Mouse (Mus musculus): ENCODE data around the gene Tecpr2.

DNA sequence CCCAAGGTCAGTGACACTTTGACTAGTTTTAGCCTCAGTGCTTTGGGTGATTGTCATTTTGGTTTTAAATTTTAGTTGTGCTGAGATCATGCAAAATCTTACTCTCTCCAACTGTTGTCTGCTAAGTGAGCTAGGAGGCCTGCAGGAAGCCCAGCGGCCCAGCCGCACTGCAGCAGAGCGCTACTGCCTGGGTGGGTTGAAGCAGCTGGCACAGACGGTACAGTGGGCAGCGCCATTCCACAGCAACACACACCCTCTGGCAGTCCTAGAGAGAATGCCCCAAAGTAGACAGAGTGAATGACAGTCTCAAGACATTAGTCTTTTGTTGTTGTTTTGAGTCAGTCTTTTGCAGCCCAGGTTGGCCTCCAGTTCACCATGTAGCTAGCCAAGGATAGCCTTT lies 81.3 kb downstream of the Tecpr2 start:
- TF ChIP-seq CTCF (IDR thresholded peaks at IDR 0.05; ENCODE audit: insufficient read depth, low read length) (no peak), POLR2A (IDR thresholded peaks at IDR 0.05; ENCODE audit: borderline replicate concordance, extremely low read depth, low read depth, low read length) (no peak)
